Mouse (Mus musculus) left cerebral cortex, postnatal 25 days (tissue): ENCODE results near the gene Tmem262. TPM values are rescaled to one million over a fixed set of nuclear protein-coding genes. Genes with fewer than 3 reads are reported as not detected.

Experiments
- DNase-seq, 2 experiments: peaks; one replicate each; pipeline ENCODE4 v3.0.0; 2022; ENCODE audit warnings: low spot score in 2 of 2, mixed read lengths in 1 of 2
- intact Hi-C: fragments of 180-260 bp; cut with DNase I; formaldehyde crosslinking; loops from one replicate; pipeline ENCODE4 v1.15.1; 2025
- total RNA-seq, 2 experiments: library from RNA; stranded (reverse); gene quantifications; 2 replicates each; pipeline ENCODE4 v1.2.3; 2021

Gene Tmem262
- total RNA-seq, 2 experiments from 2014 or later, result not detected

- intact Hi-C loops, result loop anchor here (1.0 to 2.0 kb wide), 2 partner anchors 28 to 34 kb away; partner anchors contain the start of genes Fau, Mrpl49 and Sac3d1
- DNase-seq, result peak; percentile 97 to 98
Measured at GRCm38 (mm10) chr19:6084478-6085248, 4.8 kb downstream of the Tmem262 start, which contains the start of the genes Zfpl1 and Cdca5. Gene Zfpl1, minus strand, starts transcription at chr19:6084956. Gene Cdca5, plus strand, starts transcription at chr19:6084983.

GRCm38 (mm10) chr19:6085417-6085879 is 5.6 kb downstream of the Tmem262 start:
- intact Hi-C loops, result loop anchor here (1.0 to 2.0 kb wide), 2 partner anchors 29 to 33 kb away; partner anchors contain the start of genes Fau, Mrpl49 and Sac3d1

GRCm38 (mm10) chr19:6088841-6089240 is 9.0 kb downstream of the Tmem262 start:
- no peak for DNase-seq
- intact Hi-C loops, result no loop called here

More at GRCm38 (mm10) chr19:6085417-6085879, 5.6 kb downstream of the Tmem262 start:
- DNase-seq, result no peak

GRCm38 (mm10) chr19:6094119-6094518 is 14.3 kb downstream of the Tmem262 start, which contains the start of gene AC131692.1:
Gene AC131692.1, plus strand, starts transcription at chr19:6094419.
- DNase-seq, result no peak
- intact Hi-C loops, result no loop called here

- no peak for DNase-seq
- intact Hi-C loops, result no loop called here
Measured at GRCm38 (mm10) chr19:6097847-6098246, 18.0 kb downstream of the Tmem262 start.

- intact Hi-C loops, result no loop called here
- DNase-seq, result no peak
Measured at GRCm38 (mm10) chr19:6101186-6101585, 21.4 kb downstream of the Tmem262 start.

- DNase-seq, result no peak
- intact Hi-C loops, result no loop called here
Measured at GRCm38 (mm10) chr19:6102169-6102853, 22.5 kb downstream of the Tmem262 start.

GRCm38 (mm10) chr19:6104476-6104875 is 24.6 kb downstream of the Tmem262 start:
- no peak for DNase-seq
- intact Hi-C loops, result no loop called here

- intact Hi-C loops, result no loop called here
- no peak for DNase-seq
Measured at GRCm38 (mm10) chr19:6105586-6105985, 25.8 kb downstream of the Tmem262 start, which contains the start of gene Naaladl1. Gene Naaladl1, plus strand, starts transcription at chr19:6105782.

GRCm38 (mm10) chr19:6113116-6113515 is 33.3 kb downstream of the Tmem262 start:
- intact Hi-C loops, result no loop called here
- DNase-seq, result no peak

GRCm38 (mm10) chr19:6116113-6116850 is 36.4 kb downstream of the Tmem262 start:
- intact Hi-C loops, result loop anchor here (5.0 kb wide), 1 partner anchor 49 kb away; the partner anchor contains the start of gene Tm7sf2
- DNase-seq, result peak in 1 of 2 experiments; percentile 60

GRCm38 (mm10) chr19:6117346-6117985 is 37.6 kb downstream of the Tmem262 start:
- peak in 1 of 2 experiments; percentile 65 for DNase-seq
- intact Hi-C loops, result loop anchor here (5.0 kb wide), 1 partner anchor 50 kb away; the partner anchor contains the start of gene Tm7sf2

- DNase-seq, result peak; percentile 92 to 96
- intact Hi-C loops, result loop anchor here (1.0 to 5.0 kb wide), 2 partner anchors 33 to 51 kb away; partner anchors contain the start of gene Tm7sf2
Measured at GRCm38 (mm10) chr19:6117986-6118676, 38.3 kb downstream of the Tmem262 start, which contains the start of gene Sac3d1. Gene Sac3d1, minus strand, starts transcription at chr19:6118650.

- DNase-seq, result no peak
- intact Hi-C loops, result loop anchor here (1.0 to 5.0 kb wide), 2 partner anchors 33 to 51 kb away; partner anchors contain the start of gene Tm7sf2
Measured at GRCm38 (mm10) chr19:6118677-6119185, 38.9 kb downstream of the Tmem262 start.

- DNase-seq, result no peak
Measured at GRCm38 (mm10) chr19:6121761-6122160, 41.9 kb downstream of the Tmem262 start.

GRCm38 (mm10) chr19:6123330-6123729 is 43.5 kb downstream of the Tmem262 start:
- intact Hi-C loops, result no loop called here
- no peak for DNase-seq

More at GRCm38 (mm10) chr19:6121761-6122160, 41.9 kb downstream of the Tmem262 start:
- intact Hi-C loops, result no loop called here

- DNase-seq, result no peak
- intact Hi-C loops, result no loop called here
Measured at GRCm38 (mm10) chr19:6124898-6125297, 45.1 kb downstream of the Tmem262 start.

- peak in 1 of 2 experiments; percentile 30 for DNase-seq
- intact Hi-C loops, result no loop called here
Measured at GRCm38 (mm10) chr19:6126289-6126688, 46.5 kb downstream of the Tmem262 start.
